In genomic region chr17:28648607-28649370, GRCm38 (mm10) we compare ENCODE assay signal across 8 mouse cellular contexts. TPM values are rescaled to one million over a fixed set of nuclear protein-coding genes. Genes with fewer than 3 reads are reported as not detected.
DNase-seq lines count a peak whose midpoint lies in the region; ATAC-seq and TF ChIP-seq lines count a peak whose summit lies in the region.

No protein-coding gene starts in this region.

- no peaks in the 10 kb centered on the region for H3K27me3 ChIP-seq in cerebellum, adult 2 months (ENCODE audit: control insufficient read depth, insufficient read depth, low read length)

- H3K4me1 ChIP-seq in cerebellum, adult 2 months (ENCODE audit: control insufficient read depth, insufficient read depth, low read length), result no peaks in the 10 kb centered on the region

- peak; percentile 83 for ATAC-seq in megakaryocyte progenitor cell, adult 5-6 weeks (replicated peaks; ENCODE audit: poor library complexity)

- no peak overlapping the region for H3K4me3 ChIP-seq in cerebellum, adult 2 months (replicated peaks; ENCODE audit: insufficient read depth, low read depth, low read length)

- TF ChIP-seq CTCF in cerebellum, adult 2 months (IDR thresholded peaks at IDR 0.05; ENCODE audit: borderline replicate concordance, insufficient read depth, low read depth, low read length), result peak; percentile 66

- no peak overlapping the region for H3K27ac ChIP-seq in cerebellum, adult 2 months (ENCODE audit: insufficient read depth, low read length)

- DNase-seq in cerebellum, adult 2 months, result peak; percentile 20 to 31
- no peak for DNase-seq in cerebellum, adult 11-12 months
- DNase-seq in urinary bladder, postnatal 14 days (ENCODE audit: low spot score), result peak; percentile 24
- no peak for DNase-seq in urinary bladder, adult 2 months (ENCODE audit: low spot score)
- peak; percentile 35 for DNase-seq in embryo, embryonic 10.5 days (ENCODE audit: low spot score)
- DNase-seq in kidney, postnatal 4 days, result peak; percentile 66 to 70
- DNase-seq in thymus, adult 18-20 months, result peak; percentile 16 to 19

- no peak for TF ChIP-seq POLR2A in cerebellum, adult 2 months (IDR thresholded peaks at IDR 0.05; ENCODE audit: borderline replicate concordance, insufficient read depth, low read length)

- 62% methylated on average over 6 of the region's 6 CpGs for WGBS in cerebellum, adult 2 months

RNA-seq across cellular contexts. Expression of gene Srpk1, which starts 26.3 kb away (rescaled TPM):
- polyA plus RNA-seq in cerebellum, adult 2 months (2012; rRNA removed), result 45.9 and 47.5 TPM in 2 replicates
- polyA plus RNA-seq in urinary bladder, adult 2 months (2012; rRNA removed), result 31.2 and 33.5 TPM in 2 replicates
- total RNA-seq in megakaryocyte progenitor cell, adult 5-6 weeks (2015), result 129 and 131 TPM in 2 replicates
- total RNA-seq in megakaryocyte progenitor cell, adult 5-6 weeks (2017), result 134 and 140 TPM in 2 replicates

RNA-seq across cellular contexts. Expression of gene Slc26a8, which starts 41.2 kb away (rescaled TPM):
- 4.9 and 5.5 TPM in 2 replicates for polyA plus RNA-seq in cerebellum, adult 2 months (2012; rRNA removed)
- polyA plus RNA-seq in urinary bladder, adult 2 months (2012; rRNA removed), result 2.9 and 3.1 TPM in 2 replicates
- 1.3 and 3.0 TPM in 2 replicates for total RNA-seq in megakaryocyte progenitor cell, adult 5-6 weeks (2015)
- total RNA-seq in megakaryocyte progenitor cell, adult 5-6 weeks (2017), result 0.21 and 1.5 TPM in 2 replicates

RNA-seq across cellular contexts. Expression of gene Mapk14, which starts 42.3 kb away (rescaled TPM):
- 114 and 116 TPM in 2 replicates for polyA plus RNA-seq in cerebellum, adult 2 months (2012; rRNA removed)
- 97.4 and 97.7 TPM in 2 replicates for polyA plus RNA-seq in urinary bladder, adult 2 months (2012; rRNA removed)
- 111 TPM in 2 replicates for total RNA-seq in megakaryocyte progenitor cell, adult 5-6 weeks (2015)
- 100 and 110 TPM in 2 replicates for total RNA-seq in megakaryocyte progenitor cell, adult 5-6 weeks (2017)

Comparison
In these comparisons a context has a peak if more than half of its experiments do, and no peak if none do; other contexts are left out.
1. DNase-seq: peak in cerebellum, adult 2 months (2 of 2), urinary bladder, postnatal 14 days (single experiment), embryo, embryonic 10.5 days (single experiment), kidney, postnatal 4 days (2 of 2) and thymus, adult 18-20 months (2 of 2); none in cerebellum, adult 11-12 months (single experiment) and urinary bladder, adult 2 months (single experiment).